Mouse (Mus musculus) hindbrain, embryonic 10.5 days (tissue): ENCODE measurements at regions not wholly inside any gene's neighbourhood (a gene's known extent, or its start where the extent isn't known, plus 50 kb on each side); places are given as distances from the start of the nearest gene placed in this dataset.

ENCODE experiments used
- DNase-seq: peaks from one replicate; pipeline ENCODE4 v3.0.0-alpha.2; 2017; ENCODE audit warnings: low spot score
- H3K27ac ChIP-seq: fragments of 300-500 bp; sonication (generic); 2 replicates; pipeline ENCODE4 v1.5.1; 2016; ENCODE audit warnings: mild to moderate bottlenecking, moderate library complexity
- H3K27me3 ChIP-seq: fragments of 300-500 bp; sonication (generic); 2 replicates; pipeline ENCODE4 v1.6.1; 2016; ENCODE audit warnings: mild to moderate bottlenecking; ENCODE audit not compliant: poor library complexity, insufficient read depth, severe bottlenecking
- H3K36me3 ChIP-seq: fragments of 300-500 bp; sonication (generic); 2 replicates; pipeline ENCODE4 v1.6.1; 2016; ENCODE audit warnings: mild to moderate bottlenecking, moderate library complexity
- H3K4me1 ChIP-seq: fragments of 300-500 bp; sonication (generic); replicated peaks from 2 replicates; pipeline ENCODE4 v1.6.1; 2016; ENCODE audit warnings: mild to moderate bottlenecking
- H3K4me3 ChIP-seq: fragments of 300-500 bp; sonication (generic); 2 replicates; pipeline ENCODE4 v1.5.1; 2016; ENCODE audit warnings: mild to moderate bottlenecking, moderate library complexity
- H3K9me3 ChIP-seq: fragments of 300-500 bp; sonication (generic); 2 replicates; pipeline ENCODE4 v1.6.1; 2016; ENCODE audit warnings: mild to moderate bottlenecking, moderate library complexity
- WGBS: fragments of 180-500 bp; shearing (Covaris S2); methylation state at CpG from one replicate; pipeline ENCODE4 v1.1.7; 2016; 5-methylcytosine and 5-hydroxymethylcytosine counted together

GRCm38 (mm10) chr7:79529480-79529879, 63.3 kb upstream of the Polg start:
- H3K4me1 ChIP-seq = peaks cover 88% of the 10 kb centered on the region
- peak overlapping the region; percentile 97 for H3K27ac ChIP-seq
- 39% methylated on average over 1 of the region's 1 CpGs for WGBS
- peaks cover 89% of the 10 kb centered on the region for H3K27me3 ChIP-seq
- no peak for DNase-seq
- H3K9me3 ChIP-seq = no peaks in the 10 kb centered on the region
- peaks cover 53% of the 10 kb centered on the region for H3K36me3 ChIP-seq
- no peak overlapping the region for H3K4me3 ChIP-seq

DNA sequence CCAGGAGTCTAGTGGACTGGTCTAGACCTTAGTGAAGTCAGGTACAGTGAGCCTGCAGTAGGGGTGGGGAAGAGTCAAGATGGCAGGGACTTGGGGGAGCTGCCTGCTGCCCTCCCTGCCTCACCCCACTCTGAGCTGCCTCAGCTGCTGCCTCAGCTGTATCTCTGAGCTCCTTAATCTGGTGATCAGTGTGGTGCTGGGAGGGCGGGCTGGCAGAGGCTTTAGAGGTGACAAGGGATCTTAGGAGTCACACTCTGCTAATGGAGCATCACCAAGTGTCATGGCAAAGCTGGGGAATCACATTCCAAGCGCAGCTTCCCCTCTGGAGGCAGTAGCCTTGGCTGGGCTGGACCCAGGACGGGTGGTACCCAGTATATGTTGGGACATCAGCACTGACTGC, 61.8 kb upstream of the Polg start:
- H3K4me3 ChIP-seq = no peak overlapping the region
- H3K4me1 ChIP-seq = peaks cover 88% of the 10 kb centered on the region
- H3K27me3 ChIP-seq = peaks cover 88% of the 10 kb centered on the region
- H3K36me3 ChIP-seq = peaks cover 62% of the 10 kb centered on the region
- DNase-seq = no peak
- no peaks in the 10 kb centered on the region for H3K9me3 ChIP-seq
- peak overlapping the region; percentile 97 for H3K27ac ChIP-seq
- WGBS = 31% methylated on average over 3 of the region's 3 CpGs

GRCm38 (mm10) chr7:79525690-79526630, 59.8 kb upstream of the Polg start:
- Histone ChIP-seq H3K9me3 (no peaks in the 10 kb centered on the region), H3K36me3 (peaks cover 64% of the 10 kb centered on the region), H3K27me3 (peaks cover 88% of the 10 kb centered on the region), H3K27ac (peak overlapping the region; percentile 97), H3K4me1 (peaks cover 88% of the 10 kb centered on the region), H3K4me3 (peak overlapping the region; percentile 21)
- WGBS = 14% methylated on average over 14 of the region's 14 CpGs
- peak; percentile 89 for DNase-seq

GRCm38 (mm10) chr7:79524921-79525320, 58.8 kb upstream of the Polg start:
- H3K4me3 ChIP-seq = peak overlapping the region; percentile 21; the same call in 1 of the 2 replicates
- peaks cover 88% of the 10 kb centered on the region for H3K27me3 ChIP-seq
- peaks cover 91% of the 10 kb centered on the region for H3K4me1 ChIP-seq
- H3K36me3 ChIP-seq = peaks cover 62% of the 10 kb centered on the region
- 36% methylated on average over 10 of the region's 10 CpGs for WGBS
- peak overlapping the region; percentile 97 for H3K27ac ChIP-seq
- no peak for DNase-seq
- no peaks in the 10 kb centered on the region for H3K9me3 ChIP-seq

- Histone ChIP-seq H3K36me3 (peaks cover 53% of the 10 kb centered on the region), H3K4me3 (no peak overlapping the region), H3K9me3 (no peaks in the 10 kb centered on the region), H3K27me3 (peaks cover 88% of the 10 kb centered on the region), H3K27ac (peak overlapping the region; percentile 97), H3K4me1 (peaks cover 100% of the 10 kb centered on the region)
- WGBS = 83% methylated on average over 4 of the region's 4 CpGs
- no peak for DNase-seq
Measured at GRCm38 (mm10) chr7:79523696-79524095, 57.5 kb upstream of the Polg start.

GRCm38 (mm10) chr7:79522046-79522445, 55.9 kb upstream of the Polg start:
- DNase-seq = no peak
- peaks cover 89% of the 10 kb centered on the region for H3K27me3 ChIP-seq
- H3K9me3 ChIP-seq = no peaks in the 10 kb centered on the region
- H3K4me1 ChIP-seq = peaks cover 100% of the 10 kb centered on the region
- H3K27ac ChIP-seq = peak overlapping the region; percentile 97; the same call in 1 of the 2 replicates
- WGBS = 84% methylated on average over 3 of the region's 3 CpGs
- no peak overlapping the region for H3K4me3 ChIP-seq
- peaks cover 37% of the 10 kb centered on the region for H3K36me3 ChIP-seq

- Histone ChIP-seq H3K27ac (peak overlapping the region; percentile 97), H3K9me3 (no peaks in the 10 kb centered on the region), H3K4me3 (no peak overlapping the region), H3K4me1 (peaks cover 99% of the 10 kb centered on the region), H3K36me3 (peaks cover 32% of the 10 kb centered on the region), H3K27me3 (peaks cover 89% of the 10 kb centered on the region)
- no peak for DNase-seq
- WGBS = 39% methylated on average over 5 of the region's 5 CpGs
Measured at GRCm38 (mm10) chr7:79521259-79521658, 55.1 kb upstream of the Polg start.

GRCm38 (mm10) chr7:79520222-79520710, 54.1 kb upstream of the Polg start:
- Histone ChIP-seq H3K27me3 (peaks cover 92% of the 10 kb centered on the region), H3K4me1 (peaks cover 99% of the 10 kb centered on the region), H3K36me3 (peaks cover 41% of the 10 kb centered on the region), H3K9me3 (no peaks in the 10 kb centered on the region), H3K27ac (peak overlapping the region; percentile 97), H3K4me3 (no peak overlapping the region)
- 47% methylated on average over 2 of the region's 2 CpGs for WGBS
- no peak for DNase-seq

- Histone ChIP-seq H3K36me3 (peaks cover 43% of the 10 kb centered on the region), H3K27ac (peak overlapping the region; percentile 97; the same call in 1 of the 2 replicates), H3K9me3 (no peaks in the 10 kb centered on the region), H3K4me1 (peaks cover 99% of the 10 kb centered on the region), H3K27me3 (peaks cover 100% of the 10 kb centered on the region), H3K4me3 (no peak overlapping the region)
- DNase-seq = no peak
- 54% methylated on average over 7 of the region's 7 CpGs for WGBS
Measured at GRCm38 (mm10) chr7:79518928-79519327, 52.8 kb upstream of the Polg start.

GRCm38 (mm10) chr7:79517581-79518337, 51.6 kb upstream of the Polg start:
- no peaks in the 10 kb centered on the region for H3K9me3 ChIP-seq
- H3K27me3 ChIP-seq = peaks cover 100% of the 10 kb centered on the region
- DNase-seq = no peak
- H3K27ac ChIP-seq = peak overlapping the region; percentile 97
- H3K4me3 ChIP-seq = 0 out of 2 replicates have a peak overlapping the region, but pooled peaks have one; percentile 9
- peaks cover 31% of the 10 kb centered on the region for H3K36me3 ChIP-seq
- H3K4me1 ChIP-seq = peaks cover 97% of the 10 kb centered on the region
- WGBS = 53% methylated on average over 5 of the region's 5 CpGs

DNA sequence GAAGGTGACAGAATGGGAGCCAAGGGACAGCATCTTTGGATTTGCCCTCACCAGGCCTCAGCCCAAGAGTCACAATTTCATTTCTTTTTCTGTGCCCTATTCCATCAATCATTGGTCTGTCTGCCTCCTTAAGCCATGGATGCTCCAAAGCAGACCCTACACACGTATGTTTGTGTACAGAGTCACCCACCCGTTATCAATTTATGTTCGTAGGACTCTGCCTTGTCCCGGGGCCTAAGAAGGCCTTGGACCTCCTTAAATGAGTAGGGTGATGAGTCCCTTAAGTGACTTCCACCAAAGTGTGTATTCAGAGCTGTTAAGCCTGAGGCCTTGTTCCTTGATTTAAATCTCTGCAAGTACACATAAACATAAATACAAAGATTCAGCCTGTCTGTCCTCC, 50.1 kb upstream of the Polg start:
- Histone ChIP-seq H3K4me1 (peaks cover 96% of the 10 kb centered on the region), H3K9me3 (no peaks in the 10 kb centered on the region), H3K4me3 (no peak overlapping the region), H3K36me3 (peaks cover 31% of the 10 kb centered on the region), H3K27ac (peak overlapping the region; percentile 92; the same call in 1 of the 2 replicates), H3K27me3 (peaks cover 100% of the 10 kb centered on the region)
- DNase-seq = no peak
- WGBS = 79% methylated on average over 4 of the region's 4 CpGs
